Mouse (Mus musculus): ENCODE measurements at regions not wholly inside any gene's neighbourhood (a gene's known extent, or its start where the extent isn't known, plus 50 kb on each side); places are given as distances from the start of the nearest gene placed in this dataset.

DNA sequence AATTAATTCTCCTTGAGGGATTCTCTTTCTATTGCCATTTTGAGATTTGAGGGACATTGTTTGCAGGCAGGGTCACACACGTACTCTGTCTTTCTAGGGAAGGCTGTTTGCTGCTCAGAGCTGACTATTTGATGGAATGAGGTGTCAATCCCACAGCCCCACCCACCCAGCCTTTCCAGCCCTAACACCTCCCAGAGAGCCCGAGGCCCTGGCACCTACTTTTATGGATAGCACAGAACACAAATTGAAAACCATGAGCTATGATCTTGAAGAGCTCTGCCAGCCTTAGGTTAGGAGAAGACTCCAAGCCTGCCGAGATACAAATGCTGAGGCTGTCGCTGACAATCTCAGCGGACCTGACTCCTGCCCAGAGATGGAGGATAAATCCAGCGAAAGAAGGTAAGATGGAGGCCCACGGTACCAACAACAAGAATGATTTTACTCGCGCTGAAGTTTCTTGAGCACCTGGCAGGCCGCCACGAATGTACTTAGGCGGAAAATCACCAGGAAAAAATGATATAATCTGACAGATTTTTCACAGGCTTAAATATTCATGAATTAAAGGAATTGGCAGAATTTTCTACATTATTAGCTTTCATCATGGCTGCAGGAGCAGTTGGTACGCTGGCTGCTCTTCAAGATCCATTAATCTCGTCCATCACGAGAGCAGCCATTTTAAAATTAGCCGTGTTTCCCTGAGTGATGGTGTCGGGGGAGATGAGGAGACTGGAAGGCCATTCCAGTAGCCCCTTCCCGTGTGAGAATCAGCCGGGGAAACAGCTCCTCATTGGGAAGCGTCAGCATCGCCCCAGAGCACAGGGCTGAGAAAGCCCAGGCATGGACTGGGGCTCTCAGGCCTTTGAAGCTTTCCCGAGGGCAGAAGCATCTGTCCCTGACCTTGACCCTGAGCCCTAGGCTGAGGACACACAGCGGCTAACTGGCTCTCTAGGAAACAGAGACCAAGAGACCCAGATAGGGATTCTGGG, 238.4 kb downstream of the Uaca start:
- Histone ChIP-seq H3K4me3 (no peak overlapping the region; the same call in 1 of the 2 replicates), H3K27ac (peak overlapping the region; percentile 15)
- peak; percentile 33 to 34 for DNase-seq (ENCODE audit: low spot score in 2 of 2)
- no peak for TF ChIP-seq CTCF (conservative IDR thresholded peaks at IDR 0.05)

DNA sequence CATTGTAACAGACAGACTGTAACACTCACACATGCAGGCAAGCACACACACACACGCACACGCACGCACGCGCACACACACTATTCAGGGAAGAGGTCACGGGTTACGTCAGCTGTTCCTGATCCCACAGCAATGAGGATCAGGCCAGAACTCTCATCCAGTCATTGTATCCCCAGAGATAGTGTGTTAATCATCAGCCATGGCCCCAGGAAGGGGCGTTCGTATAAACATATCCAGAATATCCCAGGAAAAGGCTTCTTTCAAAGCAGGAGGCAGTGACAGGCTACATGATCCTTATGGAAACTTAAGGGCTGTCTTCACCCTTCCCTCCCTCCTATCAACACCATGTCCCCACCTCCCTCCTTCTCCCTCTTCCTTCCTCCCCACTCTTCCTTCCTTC, 239.3 kb downstream of the Uaca start:
- H3K27ac ChIP-seq = no peak overlapping the region
- DNase-seq (ENCODE audit: low spot score in 2 of 2) = no peak
- TF ChIP-seq CTCF (conservative IDR thresholded peaks at IDR 0.05) = no peak

DNA sequence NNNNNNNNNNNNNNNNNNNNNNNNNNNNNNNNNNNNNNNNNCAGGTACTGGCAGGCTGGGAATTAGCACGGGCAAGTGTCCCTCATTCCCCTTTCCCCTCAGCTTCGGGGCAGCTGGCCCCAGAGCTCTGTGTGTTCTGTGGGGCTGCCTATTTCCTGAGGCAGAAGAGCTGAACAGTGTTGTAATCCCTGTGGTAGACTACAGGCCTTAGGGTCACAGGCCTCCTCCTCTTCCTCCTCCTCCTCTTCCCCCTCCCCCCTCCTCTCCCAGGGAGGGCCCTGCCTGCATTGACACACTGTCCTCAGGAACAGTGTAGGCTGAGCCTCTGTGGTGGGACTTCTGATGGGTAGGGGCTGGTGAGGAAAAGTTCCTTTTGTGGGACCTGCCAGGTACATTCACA, 247.7 kb downstream of the Uaca start:
- no peak for TF ChIP-seq CTCF (conservative IDR thresholded peaks at IDR 0.05)
- no peak for DNase-seq (ENCODE audit: low spot score in 2 of 2)
- Histone ChIP-seq H3K27ac (no peak overlapping the region), H3K4me3 (no peak overlapping the region)

More for the DNA sequence above, 239.3 kb downstream of the Uaca start:
- H3K4me3 ChIP-seq = no peak overlapping the region

DNA sequence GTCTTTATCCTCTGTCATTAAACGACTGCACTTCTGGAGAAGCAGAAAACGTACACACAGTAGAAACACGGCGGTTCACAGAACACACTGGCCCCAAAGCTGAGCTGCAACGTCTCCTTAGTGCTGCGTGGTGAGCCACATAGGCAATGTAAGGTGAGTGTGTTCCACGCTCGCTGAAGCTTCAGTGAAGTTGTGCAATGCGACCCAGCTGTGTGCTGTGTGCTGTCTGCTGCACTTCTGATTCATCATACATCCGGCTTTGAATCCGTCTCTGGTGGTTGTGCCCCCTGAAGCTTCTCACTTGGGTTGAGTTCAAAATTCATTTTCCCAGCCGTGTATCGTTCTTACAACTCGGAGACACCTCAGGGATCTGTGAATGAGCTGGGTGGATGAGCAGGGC, 250.6 kb downstream of the Uaca start:
- H3K4me3 ChIP-seq = no peak overlapping the region
- TF ChIP-seq CTCF (conservative IDR thresholded peaks at IDR 0.05) = no peak
- no peak overlapping the region for H3K27ac ChIP-seq
- no peak for DNase-seq (ENCODE audit: low spot score in 2 of 2)

DNA sequence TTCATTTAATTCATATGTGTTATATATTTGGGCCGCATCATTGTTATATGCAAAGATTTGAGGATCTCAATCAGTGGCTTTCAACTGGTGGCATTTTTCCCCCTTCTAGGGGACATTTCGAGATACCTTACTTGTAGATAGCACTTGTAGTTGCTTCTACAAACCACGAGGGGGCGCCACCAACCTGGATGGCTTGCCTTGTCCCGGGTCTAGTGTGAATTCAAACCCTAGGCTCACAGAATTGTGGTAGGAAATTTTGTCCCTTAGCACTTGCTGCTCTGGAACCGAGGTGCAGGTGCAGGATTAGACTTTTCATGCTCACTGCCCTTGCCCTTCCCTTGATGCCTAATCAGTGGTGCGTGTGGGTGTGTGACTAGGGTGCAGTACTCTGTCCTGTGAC, 252.2 kb downstream of the Uaca start:
- peak; percentile 98 for TF ChIP-seq CTCF (conservative IDR thresholded peaks at IDR 0.05)
- DNase-seq (ENCODE audit: low spot score in 2 of 2) = peak; percentile 68 to 83
- Histone ChIP-seq H3K27ac (no peak overlapping the region), H3K4me3 (no peak overlapping the region)

DNA sequence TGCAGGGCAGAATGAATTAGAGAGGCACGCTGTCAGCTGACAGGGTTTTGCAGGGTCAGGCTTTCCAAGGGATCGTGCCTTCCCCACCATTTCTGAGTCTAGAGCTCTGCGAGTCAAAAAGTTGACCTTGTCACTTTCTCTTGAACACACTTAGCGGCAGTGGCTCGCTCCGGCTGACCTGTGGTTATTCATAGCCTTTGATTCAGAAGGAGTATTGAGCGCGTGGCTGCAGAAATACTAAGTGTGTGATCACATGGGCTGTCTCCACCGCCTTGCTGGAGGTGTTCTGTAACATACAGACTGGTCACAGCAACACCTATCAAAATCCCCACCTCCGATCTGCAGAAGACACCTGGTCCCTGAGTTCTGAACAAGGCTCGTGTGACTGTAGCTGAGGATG, 252.9 kb downstream of the Uaca start:
- Histone ChIP-seq H3K27ac (no peak overlapping the region), H3K4me3 (no peak overlapping the region)
- TF ChIP-seq CTCF (conservative IDR thresholded peaks at IDR 0.05) = no peak
- DNase-seq (ENCODE audit: low spot score in 2 of 2) = no peak

DNA sequence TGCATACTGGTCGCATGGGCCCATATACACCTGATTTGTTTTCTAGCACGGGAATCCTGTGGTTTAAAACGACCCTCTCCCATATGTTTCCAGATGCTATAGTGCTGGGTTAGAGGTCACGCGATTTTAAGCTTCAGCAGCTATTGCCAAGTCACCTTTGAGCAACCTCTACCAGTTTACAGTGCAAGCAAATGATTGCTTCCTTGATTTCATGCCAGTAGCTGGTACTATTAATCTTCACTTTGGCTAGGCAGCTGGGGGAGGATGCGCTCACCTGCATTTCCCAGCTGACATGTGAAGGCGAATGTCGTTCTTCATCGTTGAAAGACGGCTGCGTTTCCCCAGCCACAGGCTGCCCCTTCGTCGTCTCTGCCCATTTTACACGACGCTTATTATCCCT, 254.2 kb downstream of the Uaca start:
- DNase-seq (ENCODE audit: low spot score in 2 of 2) = no peak
- Histone ChIP-seq H3K4me3 (no peak overlapping the region), H3K27ac (no peak overlapping the region)
- no peak for TF ChIP-seq CTCF (conservative IDR thresholded peaks at IDR 0.05)

DNA sequence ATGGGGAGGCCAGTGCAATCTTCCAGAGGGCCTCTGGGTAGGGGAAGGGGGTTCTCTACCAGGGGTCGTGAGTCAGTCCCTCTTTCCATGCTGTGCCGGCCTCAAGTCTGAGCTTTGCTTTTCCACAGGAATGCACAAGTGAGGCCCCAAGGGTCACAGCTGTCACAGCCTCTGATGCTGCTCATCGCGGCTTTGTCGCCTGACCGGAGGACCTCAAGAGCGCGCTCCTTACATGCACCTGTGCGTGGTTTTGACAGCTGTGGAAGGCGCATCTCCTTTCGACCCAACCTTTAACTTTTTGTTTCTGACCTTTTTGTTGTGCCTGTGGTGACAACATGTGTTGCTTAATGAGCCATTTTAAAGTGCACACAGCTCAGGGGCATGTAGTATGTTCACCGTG, 258.3 kb downstream of the Uaca start:
- DNase-seq (ENCODE audit: low spot score in 2 of 2) = no peak
- no peak for TF ChIP-seq CTCF (conservative IDR thresholded peaks at IDR 0.05)
- Histone ChIP-seq H3K4me3 (no peak overlapping the region), H3K27ac (no peak overlapping the region)

DNA sequence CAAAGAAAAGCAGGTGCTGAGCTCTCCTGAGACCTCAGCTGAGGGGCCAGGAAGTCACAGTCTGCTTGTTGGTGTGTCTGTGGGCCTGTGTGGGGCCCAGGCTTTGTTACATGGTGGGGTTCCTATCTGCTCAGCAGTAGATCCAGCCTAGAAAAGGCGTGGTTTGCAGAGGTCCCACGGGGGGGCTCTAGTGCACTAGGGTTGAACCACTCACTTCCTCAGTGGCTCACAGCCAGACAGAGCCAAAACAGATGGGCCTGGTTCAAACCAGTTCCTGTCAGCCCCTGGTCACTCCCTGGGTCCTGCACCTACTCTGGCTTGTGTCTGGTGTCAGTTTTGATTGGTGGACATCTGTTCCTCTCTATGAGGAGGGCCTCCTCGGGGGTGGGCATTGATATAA, 260.1 kb downstream of the Uaca start:
- Histone ChIP-seq H3K27ac (no peak overlapping the region), H3K4me3 (no peak overlapping the region)
- no peak for TF ChIP-seq CTCF (conservative IDR thresholded peaks at IDR 0.05)
- peak in 1 of 2 experiments; percentile 19 for DNase-seq (ENCODE audit: low spot score in 2 of 2)

DNA sequence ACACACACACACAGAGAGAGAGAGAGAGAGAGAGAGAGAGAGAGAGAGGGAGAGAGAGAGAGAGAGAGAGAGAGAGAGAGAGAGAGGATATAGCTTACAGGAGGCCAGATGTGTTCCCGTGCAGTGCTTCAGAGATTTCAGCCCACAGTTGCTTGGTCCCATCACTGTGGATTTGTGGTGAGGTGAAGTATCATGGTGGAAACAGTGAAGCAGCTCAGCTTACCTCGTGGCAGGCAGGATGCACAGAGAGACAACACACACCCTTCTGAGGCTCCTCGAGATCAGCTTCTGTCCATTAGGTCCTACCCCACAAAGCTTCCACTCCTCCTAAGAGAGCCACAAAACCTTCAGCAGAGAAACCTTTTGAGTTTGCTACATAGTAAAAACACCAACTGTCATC, 261.1 kb downstream of the Uaca start:
- TF ChIP-seq CTCF (conservative IDR thresholded peaks at IDR 0.05) = no peak
- H3K27ac ChIP-seq = no peak overlapping the region

DNA sequence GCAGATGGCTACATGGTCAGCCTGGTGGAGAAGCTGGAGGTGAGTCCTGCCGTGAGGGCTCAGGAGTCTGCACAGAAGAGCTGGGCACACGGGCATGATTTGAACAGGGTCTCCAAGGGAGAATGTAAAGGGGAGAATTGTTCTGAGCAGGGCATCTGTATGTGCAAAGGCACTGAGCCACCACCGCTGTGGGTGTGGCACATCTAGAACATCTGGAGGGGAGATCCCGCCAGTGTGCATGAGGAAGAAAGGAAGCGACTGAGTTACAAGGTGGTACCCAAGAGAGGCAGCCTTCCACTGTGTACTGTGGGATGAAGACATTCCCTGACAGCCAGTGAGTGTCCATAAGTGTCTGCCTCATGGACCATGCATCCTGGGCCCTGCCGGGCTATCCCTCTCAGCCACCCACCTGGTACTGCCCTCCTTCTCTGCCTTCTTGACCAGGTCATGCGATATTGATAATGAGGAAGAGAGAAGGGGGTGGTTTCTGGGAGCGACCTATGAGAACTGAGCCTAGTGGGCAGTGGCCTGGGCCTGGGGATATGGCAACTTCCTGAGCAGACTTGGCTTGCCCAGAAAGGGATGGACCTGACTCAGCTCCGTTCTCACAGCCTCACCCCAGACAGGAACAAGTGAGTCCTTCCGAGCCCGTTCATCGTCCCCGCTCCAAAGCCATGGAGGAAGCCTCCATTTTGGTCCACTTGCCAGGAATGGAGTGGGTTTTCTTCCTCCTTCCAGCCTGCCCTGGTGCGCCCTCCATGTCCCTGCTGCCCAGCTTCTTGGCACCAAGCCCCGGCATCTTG, 261.8 kb downstream of the Uaca start:
- peak overlapping the region; percentile 70 for H3K27ac ChIP-seq
- DNase-seq (ENCODE audit: low spot score in 2 of 2) = no peak
- H3K4me3 ChIP-seq = peak overlapping the region; percentile 24; the same call in 1 of the 2 replicates
- no peak for TF ChIP-seq CTCF (conservative IDR thresholded peaks at IDR 0.05)

More for the DNA sequence above, 261.1 kb downstream of the Uaca start:
- no peak overlapping the region for H3K4me3 ChIP-seq
- no peak for DNase-seq (ENCODE audit: low spot score in 2 of 2)

DNA sequence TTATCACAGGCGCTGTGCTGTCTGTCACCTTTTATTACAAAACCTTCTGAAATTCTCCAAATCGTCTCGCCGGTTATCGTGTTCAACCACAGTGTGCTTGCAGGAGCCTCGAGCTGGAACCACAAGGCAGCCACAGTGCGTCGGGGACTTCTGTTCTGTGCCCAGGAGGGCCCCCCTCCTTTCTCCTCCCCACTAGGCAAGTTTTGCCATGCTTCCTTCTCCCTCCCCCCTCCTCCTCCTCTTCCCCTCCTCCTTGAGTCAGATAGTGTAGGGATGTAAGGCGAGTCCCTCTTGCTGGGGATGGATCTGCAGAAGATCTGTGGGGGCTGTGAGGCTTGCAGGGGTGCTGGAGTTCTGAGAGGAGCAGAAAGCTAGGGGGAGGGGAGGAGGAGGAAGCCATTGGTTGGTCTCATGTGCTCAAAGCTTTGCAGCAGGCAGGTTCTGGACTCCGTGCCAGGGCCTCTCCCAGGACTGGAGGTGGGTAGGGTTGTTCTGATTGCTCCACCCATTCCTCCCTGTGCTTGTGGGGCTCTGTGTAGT, 262.5 kb downstream of the Uaca start:
- Histone ChIP-seq H3K4me3 (peak overlapping the region; percentile 24; the same call in 1 of the 2 replicates), H3K27ac (peak overlapping the region; percentile 77)
- DNase-seq (ENCODE audit: low spot score in 2 of 2) = peak in 1 of 2 experiments; percentile 10
- no peak for TF ChIP-seq CTCF (conservative IDR thresholded peaks at IDR 0.05)

DNA sequence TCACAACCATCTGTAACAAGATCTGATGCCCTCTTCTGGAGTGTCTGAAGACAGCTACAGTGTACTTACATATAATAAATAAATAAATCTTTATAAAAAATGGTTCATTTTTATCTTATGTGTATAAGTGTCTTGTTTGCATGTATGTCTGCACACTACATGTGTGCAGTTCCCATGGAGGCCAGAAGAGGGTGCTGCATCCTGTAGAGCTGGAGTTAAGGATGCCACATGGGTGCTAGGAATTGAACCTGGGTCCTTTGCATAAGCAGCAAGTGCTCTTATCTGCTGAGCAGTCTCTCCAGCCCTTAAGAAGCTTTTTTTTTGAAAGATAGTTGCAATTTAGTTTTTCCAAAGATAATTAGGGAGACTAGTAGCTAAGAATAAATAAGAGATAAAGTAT, 264.9 kb downstream of the Uaca start:
- peak; percentile 56 for TF ChIP-seq CTCF (conservative IDR thresholded peaks at IDR 0.05)
- Histone ChIP-seq H3K4me3 (no peak overlapping the region), H3K27ac (no peak overlapping the region)

More for the DNA sequence above, 264.9 kb downstream of the Uaca start:
- no peak for DNase-seq (ENCODE audit: low spot score in 2 of 2)

Measured in layer of hippocampus, adult 2 months (tissue).